Mouse (Mus musculus) liver, embryonic 13.5 days (tissue): ENCODE measurements around the gene Fam53b. TPM values are rescaled to one million over a fixed set of nuclear protein-coding genes. Genes with fewer than 3 reads are reported as not detected.

Source experiments
- ATAC-seq: fragments of 200-750 bp; cut with Nextera tagmentation; 2 replicates; pipeline ENCODE4 v1.8.0; 2017; ENCODE audit warnings: low read depth, mild to moderate bottlenecking, moderate number of reproducible peaks, moderate library complexity
- DNase-seq: peaks from one replicate; pipeline ENCODE4 v3.0.0; 2022
- H3K27ac ChIP-seq: fragments of 300-500 bp; sonication (generic); 2 replicates; pipeline ENCODE4 v1.5.1; 2015; ENCODE audit warnings: moderate library complexity, mild to moderate bottlenecking, inconsistent platforms
- H3K27me3 ChIP-seq: fragments of 300-500 bp; sonication (generic); 2 replicates; pipeline ENCODE4 v1.6.1; 2015; ENCODE audit warnings: mild to moderate bottlenecking, inconsistent platforms
- H3K36me3 ChIP-seq: fragments of 300-500 bp; sonication (generic); 2 replicates; pipeline ENCODE4 v1.6.1; 2015; ENCODE audit warnings: mild to moderate bottlenecking, inconsistent platforms
- H3K4me1 ChIP-seq: fragments of 300-500 bp; sonication (generic); replicated peaks from 2 replicates; pipeline ENCODE4 v1.6.1; 2015; ENCODE audit warnings: inconsistent platforms
- H3K4me2 ChIP-seq: fragments of 300-500 bp; sonication (generic); 2 replicates; pipeline ENCODE4 v1.6.1; 2015; ENCODE audit warnings: inconsistent platforms, mild to moderate bottlenecking, moderate library complexity
- H3K4me3 ChIP-seq: fragments of 300-500 bp; sonication (generic); replicated peaks from 2 replicates; pipeline ENCODE4 v1.5.1; 2015; ENCODE audit warnings: mild to moderate bottlenecking, inconsistent platforms
- H3K9ac ChIP-seq: fragments of 300-500 bp; sonication (generic); 2 replicates; pipeline ENCODE4 v1.6.1; 2015; ENCODE audit warnings: mild to moderate bottlenecking, inconsistent platforms
- H3K9me3 ChIP-seq: fragments of 300-500 bp; sonication (generic); replicated peaks from 2 replicates; pipeline ENCODE4 v1.6.1; 2016; ENCODE audit warnings: inconsistent platforms
- WGBS: fragments of 180-500 bp; shearing (Covaris S2); methylation state at CpG from one replicate; pipeline ENCODE4 v1.1.7; 2015; ENCODE audit not compliant: insufficient replicate concordance; 5-methylcytosine and 5-hydroxymethylcytosine counted together
- polyA plus RNA-seq: library from polyadenylated mRNA; unstranded; fragments of >200 nt; fragmentation: Nextera tagmentation; extraction: Ambion mirVana; gene quantifications from 2 replicates; pipeline ENCODE4 v1.2.1, GENCODE M21; 2015

Fam53b gene
- polyA plus RNA-seq, 1 experiment from 2014 or later, result 19.1 TPM

GRCm38 (mm10) chr7:132731558-132731957 is 82.1 kb downstream of the Fam53b start:
- peaks cover 79% of the 10 kb centered on the region for H3K4me1 ChIP-seq
- no peaks in the 10 kb centered on the region for H3K9me3 ChIP-seq
- WGBS, result 83% methylated on average over 6 of the region's 6 CpGs
- ATAC-seq (no peak), DNase-seq (no peak)
- H3K9ac ChIP-seq, result no peak overlapping the region
- H3K27me3 ChIP-seq, result no peaks in the 10 kb centered on the region
- H3K36me3 ChIP-seq, result peaks cover 85% of the 10 kb centered on the region
- no peak overlapping the region for H3K4me2 ChIP-seq
- no peak overlapping the region for H3K4me3 ChIP-seq
- 0 out of 2 replicates have a peak overlapping the region, but pooled peaks have one; percentile 0 for H3K27ac ChIP-seq

- Histone ChIP-seq H3K4me1 (peaks cover 75% of the 10 kb centered on the region), H3K4me2 (no peak overlapping the region), H3K9me3 (no peaks in the 10 kb centered on the region), H3K36me3 (peaks cover 85% of the 10 kb centered on the region), H3K27ac (0 out of 2 replicates have a peak overlapping the region, but pooled peaks have one; percentile 70), H3K4me3 (no peak overlapping the region), H3K27me3 (no peaks in the 10 kb centered on the region), H3K9ac (no peak overlapping the region)
- DNase-seq, result no peak
- ATAC-seq, result no peak
- WGBS, result 88% methylated on average over 7 of the region's 7 CpGs
Observed at GRCm38 (mm10) chr7:132730510-132730909, 83.2 kb downstream of the Fam53b start.

DNA sequence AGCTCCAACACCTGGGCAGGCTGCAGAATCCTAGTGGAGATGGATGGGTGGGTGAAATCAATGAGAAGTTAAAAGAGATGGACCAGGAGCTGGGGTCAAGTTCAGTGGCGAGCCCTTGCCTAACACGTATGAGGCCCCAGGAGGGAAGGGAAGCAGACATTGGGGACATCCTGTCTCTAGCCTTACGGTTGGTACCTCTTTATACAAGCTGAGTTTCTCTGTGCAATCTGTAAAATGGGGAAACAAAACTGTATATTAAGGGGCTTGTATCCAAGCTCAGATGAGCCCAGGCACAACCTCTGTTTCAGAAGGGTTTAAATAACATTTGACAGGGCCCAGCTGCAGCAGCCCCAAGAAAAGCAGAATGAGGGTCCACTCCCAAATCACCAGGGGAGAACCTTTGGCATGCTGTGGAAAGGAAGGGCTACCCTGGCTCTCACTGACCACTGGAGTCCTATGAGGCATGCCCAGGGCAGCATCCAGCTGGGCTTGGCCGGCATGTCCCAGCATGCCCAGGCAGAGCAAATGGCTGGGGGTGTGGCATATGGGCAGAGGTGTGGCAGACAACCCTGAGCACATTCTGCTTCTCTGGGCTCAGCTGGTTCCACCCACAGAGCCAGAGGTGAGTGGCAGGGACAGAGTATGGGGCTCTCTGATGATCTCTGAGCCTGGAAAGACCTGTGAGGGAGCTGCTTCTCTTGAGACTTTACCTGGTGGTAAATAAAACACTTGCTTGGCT is 84.4 kb downstream of the Fam53b start:
- WGBS, result 67% methylated on average over 4 of the region's 4 CpGs

DNA sequence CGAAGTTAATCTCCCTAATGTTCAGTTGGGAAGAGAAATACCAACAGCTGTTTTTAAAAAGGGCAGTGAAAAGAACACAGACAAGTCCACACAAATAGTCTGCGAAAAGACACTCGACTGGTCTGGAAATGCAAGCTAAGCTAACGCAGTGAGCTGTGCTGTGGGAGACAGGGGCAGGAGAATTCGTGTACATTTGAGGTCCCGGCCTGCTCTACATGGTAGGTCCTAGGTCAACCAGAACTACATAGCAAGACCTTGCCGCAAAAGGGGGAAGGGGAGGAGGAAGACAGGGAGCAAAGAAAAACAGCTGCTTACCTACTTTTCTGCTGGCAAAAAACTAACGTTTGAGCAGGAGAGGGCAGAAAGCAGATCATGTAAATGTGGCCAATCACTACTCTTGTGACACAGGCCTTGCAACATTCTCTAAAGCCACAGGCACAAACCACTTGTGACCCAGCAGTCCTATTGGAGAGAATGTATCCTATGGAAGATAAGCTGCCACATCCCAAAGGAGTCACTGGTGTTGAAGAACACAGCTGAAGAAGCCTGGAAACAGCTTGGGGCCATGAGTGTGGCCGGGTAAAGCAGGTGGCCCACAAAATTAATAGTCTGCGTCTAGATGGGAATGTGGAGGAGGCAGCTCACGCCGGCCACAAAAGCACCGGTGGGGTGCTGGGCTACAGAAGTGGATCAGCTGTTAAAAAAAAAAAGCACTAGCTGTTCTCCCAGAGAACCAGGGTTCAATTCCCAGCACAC is 87.4 kb downstream of the Fam53b start:
- no peak overlapping the region for H3K4me3 ChIP-seq
- no peak overlapping the region for H3K9ac ChIP-seq
- H3K36me3 ChIP-seq, result peaks cover 70% of the 10 kb centered on the region

More for the DNA sequence above, 84.4 kb downstream of the Fam53b start:
- no peak for DNase-seq
- no peak overlapping the region for H3K4me3 ChIP-seq
- peaks cover 74% of the 10 kb centered on the region for H3K4me1 ChIP-seq
- ATAC-seq, result peak; percentile 74
- H3K9me3 ChIP-seq, result no peaks in the 10 kb centered on the region
- H3K27ac ChIP-seq, result peak overlapping the region; percentile 70
- H3K4me2 ChIP-seq, result no peak overlapping the region
- peaks cover 79% of the 10 kb centered on the region for H3K36me3 ChIP-seq
- no peaks in the 10 kb centered on the region for H3K27me3 ChIP-seq
- 0 out of 2 replicates have a peak overlapping the region, but pooled peaks have one; percentile 17 for H3K9ac ChIP-seq

DNA sequence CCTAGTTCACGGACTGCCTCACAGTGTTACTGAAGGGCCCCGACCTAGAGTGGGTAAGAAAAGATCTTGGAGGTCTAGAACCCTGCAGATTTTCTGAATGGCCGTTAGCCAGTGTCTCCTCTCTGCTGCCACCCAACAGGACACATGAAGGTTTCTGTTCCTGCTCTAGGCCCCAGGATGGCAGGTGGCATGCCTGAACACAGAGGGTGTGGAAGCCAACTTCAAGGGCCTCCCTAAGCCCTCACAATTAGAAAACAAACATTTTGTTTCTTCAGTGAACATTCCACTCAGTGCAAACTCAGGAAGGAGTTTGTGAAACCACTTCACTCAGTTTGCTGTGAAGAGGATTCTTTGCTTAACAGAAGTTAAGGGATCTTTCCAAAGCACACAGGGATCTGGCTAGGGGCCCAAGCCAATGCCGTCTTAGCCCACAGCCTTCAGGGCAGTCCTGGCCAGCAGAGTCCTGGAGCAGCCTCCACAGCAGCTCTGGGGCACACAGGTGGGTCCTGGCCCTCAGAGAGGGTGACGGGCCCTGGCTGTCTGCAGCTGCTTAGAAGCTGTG is 89.1 kb downstream of the Fam53b start:
- 82% methylated on average over 5 of the region's 5 CpGs for WGBS
- no peak for DNase-seq
- H3K9ac ChIP-seq, result peak overlapping the region; percentile 52
- no peaks in the 10 kb centered on the region for H3K9me3 ChIP-seq
- no peak overlapping the region for H3K4me3 ChIP-seq
- peak overlapping the region; percentile 84 for H3K27ac ChIP-seq
- H3K36me3 ChIP-seq, result peaks cover 67% of the 10 kb centered on the region
- peaks cover 74% of the 10 kb centered on the region for H3K4me1 ChIP-seq
- no peaks in the 10 kb centered on the region for H3K27me3 ChIP-seq
- H3K4me2 ChIP-seq, result peak overlapping the region; percentile 55
- no peak for ATAC-seq

More for the DNA sequence above, 87.4 kb downstream of the Fam53b start:
- Histone ChIP-seq H3K9me3 (no peaks in the 10 kb centered on the region), H3K27me3 (no peaks in the 10 kb centered on the region), H3K4me1 (peaks cover 71% of the 10 kb centered on the region), H3K27ac (peak overlapping the region; percentile 34), H3K4me2 (no peak overlapping the region)
- ATAC-seq (no peak), DNase-seq (no peak)
- WGBS, result 82% methylated on average over 13 of the region's 13 CpGs

GRCm38 (mm10) chr7:132723906-132724305 is 89.8 kb downstream of the Fam53b start:
- peak overlapping the region; percentile 84 for H3K27ac ChIP-seq
- peaks cover 74% of the 10 kb centered on the region for H3K4me1 ChIP-seq
- peaks cover 65% of the 10 kb centered on the region for H3K36me3 ChIP-seq
- 50% methylated on average over 11 of the region's 11 CpGs for WGBS
- peak; percentile 74 for DNase-seq
- H3K4me3 ChIP-seq, result 0 out of 2 replicates have a peak overlapping the region, but pooled peaks have one; percentile 12
- H3K4me2 ChIP-seq, result peak overlapping the region; percentile 55
- peak; percentile 95 for ATAC-seq
- no peaks in the 10 kb centered on the region for H3K27me3 ChIP-seq
- H3K9me3 ChIP-seq, result no peaks in the 10 kb centered on the region
- H3K9ac ChIP-seq, result peak overlapping the region; percentile 52

- ATAC-seq (no peak), DNase-seq (no peak)
- Histone ChIP-seq H3K4me2 (no peak overlapping the region; the same call in 1 of the 2 replicates), H3K4me3 (no peak overlapping the region), H3K36me3 (peaks cover 60% of the 10 kb centered on the region), H3K27me3 (no peaks in the 10 kb centered on the region), H3K27ac (peak overlapping the region; percentile 84), H3K9ac (peak overlapping the region; percentile 52), H3K4me1 (peaks cover 74% of the 10 kb centered on the region), H3K9me3 (no peaks in the 10 kb centered on the region)
- WGBS, result 87% methylated on average over 12 of the region's 12 CpGs
Observed at GRCm38 (mm10) chr7:132722401-132723370, 91.0 kb downstream of the Fam53b start.

DNA sequence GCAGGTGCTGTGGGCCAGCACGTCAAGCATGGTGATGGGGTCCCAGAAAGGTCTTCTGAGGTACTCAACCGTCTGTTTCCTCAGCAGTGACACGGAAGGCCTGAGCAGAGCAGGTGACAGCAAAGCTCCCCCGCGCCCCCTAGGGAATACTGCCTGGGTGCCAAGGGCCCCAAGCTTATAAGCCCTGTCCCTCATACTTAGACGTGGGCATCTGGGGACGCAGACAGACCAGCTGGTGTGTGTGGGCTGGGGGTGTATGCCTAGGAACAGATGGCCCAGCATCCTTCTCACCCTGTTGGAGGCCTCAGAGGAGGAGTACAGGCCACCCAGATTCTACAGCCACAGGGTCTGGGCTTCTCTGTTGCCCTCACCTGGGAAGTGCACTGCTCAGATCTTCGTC is 93.1 kb downstream of the Fam53b start:
- Histone ChIP-seq H3K4me3 (no peak overlapping the region), H3K27me3 (no peaks in the 10 kb centered on the region), H3K27ac (peak overlapping the region; percentile 37), H3K36me3 (peaks cover 60% of the 10 kb centered on the region), H3K4me2 (no peak overlapping the region), H3K4me1 (peaks cover 75% of the 10 kb centered on the region), H3K9me3 (no peaks in the 10 kb centered on the region), H3K9ac (no peak overlapping the region)
- WGBS, result 78% methylated on average over 8 of the region's 8 CpGs
- DNase-seq, result no peak
- no peak for ATAC-seq

- no peak for ATAC-seq
- Histone ChIP-seq H3K4me3 (no peak overlapping the region), H3K36me3 (peaks cover 66% of the 10 kb centered on the region), H3K9ac (0 out of 2 replicates have a peak overlapping the region, but pooled peaks have one; percentile 8), H3K27ac (peak overlapping the region; percentile 37), H3K9me3 (no peaks in the 10 kb centered on the region), H3K4me2 (no peak overlapping the region), H3K4me1 (peaks cover 75% of the 10 kb centered on the region), H3K27me3 (no peaks in the 10 kb centered on the region)
- 72% methylated on average over 4 of the region's 4 CpGs for WGBS
- DNase-seq, result no peak
Observed at GRCm38 (mm10) chr7:132719570-132719969, 94.1 kb downstream of the Fam53b start.

DNA sequence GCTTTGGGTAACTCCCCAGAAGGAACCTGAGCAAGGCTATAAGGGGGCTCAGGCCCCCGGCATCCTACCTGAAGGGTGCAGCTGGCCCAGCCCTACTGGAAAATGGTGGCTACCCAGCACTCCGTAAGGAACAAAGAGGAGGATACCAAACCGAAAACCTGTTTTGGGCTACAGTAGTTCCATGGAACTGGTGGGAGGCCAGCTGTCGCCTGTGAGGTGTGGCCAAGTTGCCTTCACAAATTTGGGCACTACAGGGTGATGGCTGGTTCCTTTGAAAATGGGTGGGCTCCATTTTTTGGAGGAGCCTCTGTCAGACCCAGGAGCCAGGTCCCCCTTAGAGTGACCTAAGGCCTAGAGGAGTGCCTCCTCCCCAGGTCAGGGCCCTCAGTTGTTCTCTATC is 98.4 kb downstream of the Fam53b start:
- H3K4me1 ChIP-seq, result peaks cover 73% of the 10 kb centered on the region

More for the DNA sequence above, 98.4 kb downstream of the Fam53b start:
- Histone ChIP-seq H3K4me2 (no peak overlapping the region), H3K9me3 (no peaks in the 10 kb centered on the region), H3K36me3 (peaks cover 78% of the 10 kb centered on the region), H3K4me3 (no peak overlapping the region), H3K9ac (no peak overlapping the region), H3K27me3 (no peaks in the 10 kb centered on the region), H3K27ac (0 out of 2 replicates have a peak overlapping the region, but pooled peaks have one; percentile 59)
- DNase-seq, result no peak
- WGBS, result 85% methylated on average over 4 of the region's 4 CpGs
- no peak for ATAC-seq
